Mouse (Mus musculus) stomach, embryonic 14.5 days (tissue): ENCODE data around the gene Rmdn2. TPM values are rescaled to one million over a fixed set of nuclear protein-coding genes. Genes with fewer than 3 reads are reported as not detected.

Experiments
- ATAC-seq: fragments of 200-750 bp; cut with Nextera tagmentation; 2 replicates; pipeline ENCODE4 v1.8.0; 2017; ENCODE audit warnings: low read depth, moderate TSS enrichment; ENCODE audit not compliant: insufficient number of reproducible peaks, insufficient read depth, low FRiP score
- H3K27ac ChIP-seq: fragments of 300-500 bp; sonication (generic); 2 replicates; pipeline ENCODE4 v1.5.1; 2014; ENCODE audit warnings: mild to moderate bottlenecking, low read length, moderate library complexity, mixed read lengths
- H3K27me3 ChIP-seq: fragments of 300-500 bp; sonication (generic); 2 replicates; pipeline ENCODE4 v1.6.1; 2014; ENCODE audit warnings: low read length, control low read depth, mixed read lengths; ENCODE audit not compliant: control insufficient read depth, insufficient read depth
- H3K36me3 ChIP-seq: fragments of 300-500 bp; sonication (generic); 2 replicates; pipeline ENCODE4 v1.6.1; 2014; ENCODE audit warnings: mild to moderate bottlenecking, control low read depth, low read length, moderate library complexity, mixed read lengths; ENCODE audit not compliant: control insufficient read depth, insufficient read depth
- H3K4me1 ChIP-seq: fragments of 300-500 bp; sonication (generic); 2 replicates; pipeline ENCODE4 v1.6.1; 2014; ENCODE audit warnings: low read length, control low read depth, mixed read lengths; ENCODE audit not compliant: control insufficient read depth, insufficient read depth
- H3K4me2 ChIP-seq: fragments of 300-500 bp; sonication (generic); replicated peaks from 2 replicates; pipeline ENCODE4 v1.6.1; 2014; ENCODE audit warnings: low read depth, low read length, control low read depth
- H3K4me3 ChIP-seq: fragments of 300-500 bp; sonication (generic); 2 replicates; pipeline ENCODE4 v1.5.1; 2014; ENCODE audit warnings: low read depth, low read length, control low read depth
- H3K9ac ChIP-seq: fragments of 300-500 bp; sonication (generic); replicated peaks from 2 replicates; pipeline ENCODE4 v1.6.1; 2014; ENCODE audit warnings: low read depth, mild to moderate bottlenecking, control low read depth, low read length, moderate library complexity, mixed read lengths
- H3K9me3 ChIP-seq: fragments of 300-500 bp; sonication (generic); 2 replicates; pipeline ENCODE4 v1.6.1; 2016; ENCODE audit warnings: low read depth, low read length, control low read depth; ENCODE audit not compliant: control insufficient read depth
- WGBS: fragments of 180-500 bp; shearing (Covaris S2); extraction: QIAGEN DNeasy Blood & Tissue Kit; methylation state at CpG from one replicate; pipeline ENCODE4 v1.1.7; 2014; 5-methylcytosine and 5-hydroxymethylcytosine counted together
- polyA plus RNA-seq: library from polyadenylated mRNA; unstranded; fragments of >200 nt; fragmentation: Nextera tagmentation; extraction: Ambion mirVana; gene quantifications from 2 replicates; pipeline ENCODE4 v1.2.1, GENCODE M21; 2014

Gene Rmdn2
- polyA plus RNA-seq, 1 experiment from 2014 or later, result 15.0 TPM

DNA sequence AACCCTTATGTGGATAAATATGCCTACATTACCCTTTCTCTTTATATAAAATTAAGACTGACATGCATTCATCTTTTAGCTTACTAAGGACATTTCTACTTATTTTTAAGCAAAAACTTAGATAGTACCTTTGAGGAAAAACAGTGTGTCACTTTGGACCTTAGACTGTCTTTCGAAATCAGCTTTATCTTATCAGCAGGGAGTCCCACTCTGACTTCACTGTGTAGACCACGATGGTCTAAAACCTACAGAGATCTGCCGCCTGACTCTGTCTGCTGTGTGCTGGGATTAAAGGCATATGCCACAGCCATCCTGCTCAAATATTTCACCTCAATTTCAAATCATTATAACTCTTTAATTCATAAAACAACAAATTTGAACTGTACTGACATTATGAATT, 46.8 kb downstream of the Rmdn2 start:
- Histone ChIP-seq H3K27ac (no peak overlapping the region), H3K4me3 (no peak overlapping the region), H3K36me3 (no peaks in the 10 kb centered on the region), H3K9me3 (no peaks in the 10 kb centered on the region), H3K4me2 (no peak overlapping the region), H3K27me3 (no peaks in the 10 kb centered on the region), H3K4me1 (no peaks in the 10 kb centered on the region), H3K9ac (no peak overlapping the region)
- 55% methylated on average over 3 of the region's 3 CpGs for WGBS
- ATAC-seq, result no peak

- H3K9me3 ChIP-seq, result no peaks in the 10 kb centered on the region
- H3K27ac ChIP-seq, result no peak overlapping the region
- H3K27me3 ChIP-seq, result no peaks in the 10 kb centered on the region
- H3K4me3 ChIP-seq, result no peak overlapping the region
- WGBS, result 69% methylated on average over 8 of the region's 8 CpGs
- ATAC-seq, result no peak
- H3K9ac ChIP-seq, result no peak overlapping the region
- no peaks in the 10 kb centered on the region for H3K36me3 ChIP-seq
- no peaks in the 10 kb centered on the region for H3K4me1 ChIP-seq
- H3K4me2 ChIP-seq, result no peak overlapping the region
Observed at GRCm38 (mm10) chr17:79658863-79659262, 47.2 kb downstream of the Rmdn2 start.

GRCm38 (mm10) chr17:79661387-79661786, 49.7 kb downstream of the Rmdn2 start:
- Histone ChIP-seq H3K4me2 (no peak overlapping the region), H3K27me3 (no peaks in the 10 kb centered on the region), H3K36me3 (no peaks in the 10 kb centered on the region), H3K9ac (no peak overlapping the region), H3K9me3 (no peaks in the 10 kb centered on the region), H3K4me1 (no peaks in the 10 kb centered on the region), H3K4me3 (no peak overlapping the region), H3K27ac (no peak overlapping the region)
- WGBS, result 32% methylated on average over 7 of the region's 7 CpGs
- ATAC-seq, result no peak

GRCm38 (mm10) chr17:79661848-79662247, 50.2 kb downstream of the Rmdn2 start:
- Histone ChIP-seq H3K4me2 (no peak overlapping the region), H3K9me3 (no peaks in the 10 kb centered on the region), H3K4me1 (no peaks in the 10 kb centered on the region), H3K27ac (no peak overlapping the region), H3K4me3 (no peak overlapping the region), H3K36me3 (no peaks in the 10 kb centered on the region), H3K9ac (no peak overlapping the region), H3K27me3 (no peaks in the 10 kb centered on the region)
- no peak for ATAC-seq
- 71% methylated on average over 9 of the region's 9 CpGs for WGBS

DNA sequence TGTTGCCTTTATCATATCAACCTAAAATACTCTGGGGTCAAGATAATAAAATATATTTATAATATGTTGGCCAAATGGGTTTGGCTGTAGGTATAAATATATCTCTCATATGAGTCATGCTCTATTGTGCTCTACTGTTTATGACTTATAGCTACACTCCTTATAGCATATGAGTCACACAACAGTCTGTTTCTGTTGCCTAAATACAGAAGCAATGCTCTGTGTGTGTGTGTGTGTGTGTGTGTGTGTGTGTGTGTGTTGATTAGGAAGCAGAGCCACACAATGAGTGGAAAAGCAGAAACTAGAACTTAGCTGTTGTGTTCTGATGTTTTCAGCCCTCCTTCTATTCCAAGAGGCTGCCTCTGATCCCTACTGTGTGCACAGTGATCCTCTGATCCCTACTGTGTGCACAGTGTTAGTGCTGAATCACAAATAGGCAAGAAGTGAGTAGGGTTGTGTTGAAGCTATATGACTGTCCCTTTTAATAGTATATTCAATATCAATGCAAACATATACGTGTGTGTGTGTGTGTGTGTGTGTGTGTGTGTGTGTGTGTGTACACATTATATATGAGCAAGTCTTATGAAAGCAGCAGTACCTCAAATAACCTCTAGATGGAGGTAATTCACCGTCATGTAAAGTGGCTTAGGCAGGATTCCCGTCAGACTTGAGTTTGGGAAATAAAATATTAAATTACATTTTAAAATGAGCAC, 51.9 kb downstream of the Rmdn2 start:
- 17% methylated on average over 3 of the region's 3 CpGs for WGBS
- Histone ChIP-seq H3K36me3 (no peaks in the 10 kb centered on the region), H3K9ac (no peak overlapping the region), H3K27ac (no peak overlapping the region), H3K4me3 (no peak overlapping the region), H3K4me1 (no peaks in the 10 kb centered on the region), H3K9me3 (no peaks in the 10 kb centered on the region), H3K27me3 (no peaks in the 10 kb centered on the region), H3K4me2 (no peak overlapping the region)
- ATAC-seq, result no peak

- Histone ChIP-seq H3K4me2 (no peak overlapping the region), H3K36me3 (no peaks in the 10 kb centered on the region), H3K4me3 (no peak overlapping the region), H3K27me3 (no peaks in the 10 kb centered on the region), H3K9ac (no peak overlapping the region), H3K27ac (no peak overlapping the region), H3K9me3 (no peaks in the 10 kb centered on the region), H3K4me1 (no peaks in the 10 kb centered on the region)
- 86% methylated on average over 2 of the region's 2 CpGs for WGBS
- ATAC-seq, result no peak
Observed at GRCm38 (mm10) chr17:79664106-79664417, 52.4 kb downstream of the Rmdn2 start.

DNA sequence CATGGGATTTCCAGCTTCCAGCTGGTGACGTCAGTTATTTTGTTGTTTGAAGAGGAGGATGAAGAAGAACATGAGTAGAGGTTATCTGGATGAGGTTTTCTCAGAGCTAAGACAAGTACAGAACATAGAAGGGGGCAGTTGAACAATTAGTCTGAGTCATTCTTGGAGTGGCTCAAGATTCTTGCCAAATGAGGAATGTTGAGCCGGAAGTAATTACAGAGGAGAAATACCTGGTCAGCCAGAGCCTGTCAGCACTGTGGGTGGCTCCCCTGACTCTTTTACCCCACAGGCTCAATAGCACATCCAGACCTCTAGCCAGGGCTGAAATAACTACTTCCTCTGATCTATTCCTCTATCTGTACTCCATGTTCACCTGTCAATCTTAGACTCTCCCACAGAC, 59.2 kb downstream of the Rmdn2 start:
- Histone ChIP-seq H3K36me3 (no peaks in the 10 kb centered on the region), H3K4me3 (no peak overlapping the region), H3K4me1 (no peaks in the 10 kb centered on the region), H3K4me2 (no peak overlapping the region), H3K9ac (no peak overlapping the region), H3K27me3 (no peaks in the 10 kb centered on the region), H3K9me3 (no peaks in the 10 kb centered on the region), H3K27ac (no peak overlapping the region)
- ATAC-seq, result no peak
- WGBS, result 67% methylated on average over 2 of the region's 2 CpGs

DNA sequence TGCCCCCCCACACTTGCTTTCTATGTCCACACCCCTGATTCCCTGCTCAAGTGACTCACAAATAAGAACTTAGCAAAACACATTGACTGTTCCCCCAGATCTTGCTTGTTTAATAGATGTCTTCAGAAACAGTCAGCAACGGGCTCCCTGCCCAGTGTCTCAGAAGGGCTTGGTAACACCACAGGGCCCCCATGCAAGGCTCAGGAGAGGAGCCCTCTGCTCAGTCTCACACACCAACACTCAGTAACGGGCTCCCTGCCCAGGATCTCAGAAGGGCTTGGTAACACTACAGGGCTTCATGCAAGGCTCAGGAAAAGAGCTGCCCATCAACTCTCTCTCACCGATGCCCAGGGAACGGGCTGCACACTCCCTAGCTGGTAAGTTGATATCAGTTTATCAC, 83.4 kb downstream of the Rmdn2 start:
- no peak for ATAC-seq
- 84% methylated on average over 4 of the region's 4 CpGs for WGBS
- H3K4me1 ChIP-seq, result no peaks in the 10 kb centered on the region
- H3K4me2 ChIP-seq, result no peak overlapping the region
- no peaks in the 10 kb centered on the region for H3K9me3 ChIP-seq
- H3K27ac ChIP-seq, result no peak overlapping the region
- H3K27me3 ChIP-seq, result no peaks in the 10 kb centered on the region
- H3K4me3 ChIP-seq, result no peak overlapping the region
- H3K9ac ChIP-seq, result no peak overlapping the region
- H3K36me3 ChIP-seq, result no peaks in the 10 kb centered on the region

DNA sequence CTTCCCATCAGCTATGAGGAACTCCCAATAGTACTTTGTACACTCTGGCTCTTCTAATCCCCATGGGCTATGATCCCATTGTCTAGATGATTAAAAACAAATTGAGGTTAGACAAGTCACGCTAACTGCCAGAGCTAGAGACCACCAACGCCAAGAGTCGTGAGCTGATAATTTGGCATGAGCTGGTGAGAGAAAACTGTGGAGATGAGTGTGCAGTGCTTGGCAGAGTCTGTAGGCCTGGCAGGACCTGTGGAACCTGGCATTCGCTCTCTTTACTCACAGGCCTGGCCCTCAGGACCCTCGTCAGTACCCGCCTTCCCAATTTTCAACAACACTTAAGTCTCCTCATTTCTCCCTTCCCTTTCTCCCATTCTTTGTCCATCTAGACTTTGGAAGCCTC, 83.9 kb downstream of the Rmdn2 start:
- no peak overlapping the region for H3K4me2 ChIP-seq
- H3K27me3 ChIP-seq, result no peaks in the 10 kb centered on the region
- no peak overlapping the region for H3K9ac ChIP-seq
- ATAC-seq, result no peak
- H3K27ac ChIP-seq, result no peak overlapping the region
- no peak overlapping the region for H3K4me3 ChIP-seq
- H3K9me3 ChIP-seq, result no peaks in the 10 kb centered on the region
- WGBS, result 90% methylated on average over 6 of the region's 6 CpGs
- no peaks in the 10 kb centered on the region for H3K36me3 ChIP-seq
- no peaks in the 10 kb centered on the region for H3K4me1 ChIP-seq
